Mouse (Mus musculus) midbrain, embryonic 12.5 days (tissue): ENCODE data around the gene Casq2. TPM values are rescaled to one million over a fixed set of nuclear protein-coding genes. Genes with fewer than 3 reads are reported as not detected.

Experiments used
- ATAC-seq: fragments of 200-750 bp; cut with Nextera tagmentation; 2 replicates; pipeline ENCODE4 v1.8.0; 2017; ENCODE audit warnings: low read depth, moderate TSS enrichment, moderate library complexity; ENCODE audit not compliant: low FRiP score
- H3K27ac ChIP-seq: fragments of 300-500 bp; sonication (generic); replicated peaks from 2 replicates; pipeline ENCODE4 v1.5.1; 2016; ENCODE audit warnings: mild to moderate bottlenecking
- H3K27me3 ChIP-seq: fragments of 300-500 bp; sonication (generic); 2 replicates; pipeline ENCODE4 v1.6.1; 2016; ENCODE audit warnings: mild to moderate bottlenecking
- H3K36me3 ChIP-seq: fragments of 300-500 bp; sonication (generic); 2 replicates; pipeline ENCODE4 v1.6.1; 2016
- H3K4me1 ChIP-seq: fragments of 300-500 bp; sonication (generic); 2 replicates; pipeline ENCODE4 v1.6.1; 2016
- H3K4me2 ChIP-seq: fragments of 300-500 bp; sonication (generic); replicated peaks from 2 replicates; pipeline ENCODE4 v1.6.1; 2016; ENCODE audit warnings: mild to moderate bottlenecking, moderate library complexity
- H3K4me3 ChIP-seq: fragments of 300-500 bp; sonication (generic); 2 replicates; pipeline ENCODE4 v1.5.1; 2016; ENCODE audit warnings: mild to moderate bottlenecking
- H3K9ac ChIP-seq: fragments of 300-500 bp; sonication (generic); replicated peaks from 2 replicates; pipeline ENCODE4 v1.6.1; 2016; ENCODE audit warnings: mild to moderate bottlenecking, moderate library complexity
- H3K9me3 ChIP-seq: fragments of 300-500 bp; sonication (generic); 2 replicates; pipeline ENCODE4 v1.6.1; 2016; ENCODE audit warnings: mild to moderate bottlenecking
- WGBS: fragments of 180-500 bp; shearing (Covaris S2); methylation state at CpG from one replicate; pipeline ENCODE4 v1.1.7; 2016; 5-methylcytosine and 5-hydroxymethylcytosine counted together
- polyA plus RNA-seq: library from polyadenylated mRNA; unstranded; fragments of >200 nt; fragmentation: Nextera tagmentation; extraction: Ambion mirVana; gene quantifications from 2 replicates; pipeline ENCODE4 v1.2.1, GENCODE M21; 2016

Gene Casq2
- polyA plus RNA-seq, 1 experiment from 2014 or later = 0.13 TPM

- Histone ChIP-seq H3K36me3 (no peaks in the 10 kb centered on the region), H3K4me1 (peaks cover 18% of the 10 kb centered on the region), H3K4me2 (no peak overlapping the region), H3K27me3 (peaks cover 19% of the 10 kb centered on the region; the same call in 1 of the 2 replicates), H3K4me3 (no peak overlapping the region), H3K9me3 (no peaks in the 10 kb centered on the region), H3K9ac (no peak overlapping the region), H3K27ac (no peak overlapping the region)
- ATAC-seq = 0 out of 2 replicates have a peak, but pooled peaks have one; percentile 41
- 78% methylated on average over 13 of the region's 13 CpGs for WGBS
These were observed 83.1 kb downstream of the Casq2 start for GRCm38 (mm10) chr3:102169197-102169905.

- 81% methylated on average over 8 of the region's 8 CpGs for WGBS
- 0 out of 2 replicates have a peak, but pooled peaks cover 4% of the 10 kb centered on the region for H3K4me1 ChIP-seq
- no peak overlapping the region for H3K9ac ChIP-seq
- no peak for ATAC-seq
- no peak overlapping the region for H3K27ac ChIP-seq
- no peaks in the 10 kb centered on the region for H3K9me3 ChIP-seq
- no peak overlapping the region for H3K4me3 ChIP-seq
- no peaks in the 10 kb centered on the region for H3K36me3 ChIP-seq
- peaks cover 11% of the 10 kb centered on the region; the same call in 1 of the 2 replicates for H3K27me3 ChIP-seq
- H3K4me2 ChIP-seq = no peak overlapping the region
These were observed 88.1 kb downstream of the Casq2 start for GRCm38 (mm10) chr3:102174118-102174865.

- no peak overlapping the region for H3K9ac ChIP-seq
- no peaks in the 10 kb centered on the region for H3K36me3 ChIP-seq
- H3K4me1 ChIP-seq = no peaks in the 10 kb centered on the region; the same call in 1 of the 2 replicates
- H3K9me3 ChIP-seq = no peaks in the 10 kb centered on the region
- WGBS = 91% methylated on average over 18 of the region's 18 CpGs
- H3K27me3 ChIP-seq = 0 out of 2 replicates have a peak, but pooled peaks cover 5% of the 10 kb centered on the region
- H3K4me3 ChIP-seq = no peak overlapping the region
- no peak overlapping the region for H3K27ac ChIP-seq
- no peak overlapping the region for H3K4me2 ChIP-seq
- no peak for ATAC-seq
These were observed 89.5 kb downstream of the Casq2 start for GRCm38 (mm10) chr3:102175701-102176100.

DNA sequence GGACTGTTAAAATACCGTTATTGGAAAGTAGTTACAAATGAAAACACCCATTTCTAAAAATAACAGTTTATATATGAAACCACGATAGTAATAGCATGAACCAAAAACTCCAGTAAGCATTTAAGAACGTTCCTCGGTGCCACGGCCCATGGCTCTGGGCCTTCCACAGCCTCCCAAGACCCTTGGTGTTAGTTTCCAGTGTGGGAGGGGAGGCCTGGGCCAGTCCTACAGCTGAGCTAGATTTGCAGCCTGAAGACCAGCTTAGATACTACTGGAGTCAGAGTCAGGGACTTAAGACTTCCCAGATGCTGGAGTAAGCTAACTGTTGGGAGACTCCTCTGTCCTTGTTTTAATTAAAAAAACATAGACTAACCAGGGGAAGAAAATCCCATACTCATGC lies 89.9 kb downstream of the Casq2 start:
- Histone ChIP-seq H3K9me3 (no peaks in the 10 kb centered on the region), H3K4me2 (no peak overlapping the region), H3K27ac (no peak overlapping the region), H3K36me3 (no peaks in the 10 kb centered on the region), H3K4me1 (no peaks in the 10 kb centered on the region; the same call in 1 of the 2 replicates), H3K27me3 (0 out of 2 replicates have a peak, but pooled peaks cover 5% of the 10 kb centered on the region), H3K4me3 (no peak overlapping the region), H3K9ac (no peak overlapping the region)
- WGBS = 83% methylated on average over 5 of the region's 5 CpGs
- ATAC-seq = no peak

DNA sequence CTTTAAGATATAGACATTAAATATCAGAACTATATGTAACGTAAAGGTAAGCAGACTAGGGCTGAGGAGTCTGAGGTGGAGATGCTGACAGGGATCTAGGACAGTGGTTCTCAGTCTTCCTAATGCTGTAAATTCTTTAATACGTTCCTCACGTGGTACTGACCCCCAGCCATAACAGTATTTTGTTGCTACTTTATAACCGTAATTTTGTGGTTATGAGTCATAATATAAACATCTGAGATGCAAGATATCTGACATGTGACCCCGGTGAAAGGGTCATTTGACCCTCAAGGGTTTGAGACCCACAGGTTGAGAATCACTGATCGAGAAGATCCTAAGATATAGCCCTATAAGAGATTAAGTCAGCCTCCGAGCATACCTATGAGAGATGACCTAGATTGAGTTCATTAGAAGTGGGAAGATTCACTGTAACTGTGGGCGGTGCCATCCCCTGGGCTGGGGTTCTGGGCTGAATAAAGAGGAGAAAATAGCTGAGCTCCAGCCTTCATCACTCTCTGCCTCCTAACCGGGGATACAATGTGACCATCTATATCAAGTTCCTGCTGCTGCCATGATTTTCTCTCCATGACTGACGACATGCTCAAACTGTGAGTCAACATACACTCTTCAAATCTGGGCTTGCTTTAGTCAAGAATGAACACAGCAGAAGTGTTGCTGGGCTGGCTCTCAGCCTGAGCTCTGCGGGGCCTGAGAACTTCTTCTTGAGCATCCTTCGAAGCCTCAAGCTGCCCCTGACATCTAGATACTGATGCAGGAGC lies 91.8 kb downstream of the Casq2 start:
- H3K9me3 ChIP-seq = no peaks in the 10 kb centered on the region
- H3K9ac ChIP-seq = no peak overlapping the region
- WGBS = 96% methylated on average over 12 of the region's 12 CpGs
- ATAC-seq = no peak
- H3K4me1 ChIP-seq = no peaks in the 10 kb centered on the region; the same call in 1 of the 2 replicates
- 0 out of 2 replicates have a peak, but pooled peaks cover 5% of the 10 kb centered on the region for H3K27me3 ChIP-seq
- no peak overlapping the region for H3K4me2 ChIP-seq
- no peak overlapping the region for H3K4me3 ChIP-seq
- no peak overlapping the region for H3K27ac ChIP-seq
- H3K36me3 ChIP-seq = no peaks in the 10 kb centered on the region

GRCm38 (mm10) chr3:102179869-102180268 lies 93.7 kb downstream of the Casq2 start:
- Histone ChIP-seq H3K9ac (no peak overlapping the region; the same call in 1 of the 2 replicates), H3K4me1 (no peaks in the 10 kb centered on the region; the same call in 1 of the 2 replicates), H3K27ac (no peak overlapping the region), H3K9me3 (no peaks in the 10 kb centered on the region), H3K4me2 (no peak overlapping the region), H3K4me3 (no peak overlapping the region), H3K27me3 (no peaks in the 10 kb centered on the region; the same call in 1 of the 2 replicates), H3K36me3 (no peaks in the 10 kb centered on the region)
- no peak for ATAC-seq
- WGBS = 61% methylated on average over 4 of the region's 4 CpGs

DNA sequence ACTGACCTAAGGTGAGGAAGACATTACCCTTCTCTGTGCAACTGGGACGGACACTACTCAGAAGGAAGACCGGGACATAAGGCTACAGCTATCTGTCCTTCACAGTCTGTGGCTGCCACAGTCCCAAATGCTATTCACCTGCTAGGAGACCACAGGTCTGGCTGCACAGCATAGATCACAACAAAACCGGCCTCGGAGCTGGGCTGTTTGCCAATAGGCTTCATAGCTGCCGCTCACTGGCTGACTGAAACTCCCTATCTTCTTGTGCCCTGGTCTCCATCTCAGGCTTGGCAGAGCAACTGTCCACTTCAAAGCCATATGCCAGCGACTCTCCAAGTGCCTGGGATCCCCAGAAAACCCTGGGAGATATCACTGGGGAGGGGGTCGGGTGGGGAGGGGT lies 94.5 kb downstream of the Casq2 start:
- Histone ChIP-seq H3K9me3 (peaks cover under 1% of the 10 kb centered on the region; the same call in 1 of the 2 replicates), H3K9ac (no peak overlapping the region), H3K4me1 (no peaks in the 10 kb centered on the region; the same call in 1 of the 2 replicates), H3K4me2 (no peak overlapping the region), H3K4me3 (no peak overlapping the region), H3K27me3 (no peaks in the 10 kb centered on the region; the same call in none of the 2 replicates), H3K36me3 (no peaks in the 10 kb centered on the region), H3K27ac (no peak overlapping the region)
- no peak for ATAC-seq
- 86% methylated on average over 7 of the region's 7 CpGs for WGBS

- Histone ChIP-seq H3K27ac (no peak overlapping the region), H3K36me3 (no peaks in the 10 kb centered on the region), H3K4me1 (no peaks in the 10 kb centered on the region; the same call in 1 of the 2 replicates), H3K9ac (no peak overlapping the region), H3K9me3 (peaks cover 3% of the 10 kb centered on the region; the same call in 1 of the 2 replicates), H3K4me2 (no peak overlapping the region), H3K4me3 (no peak overlapping the region), H3K27me3 (no peaks in the 10 kb centered on the region; the same call in none of the 2 replicates)
- 90% methylated on average over 4 of the region's 4 CpGs for WGBS
- ATAC-seq = no peak
These were observed 95.0 kb downstream of the Casq2 start for GRCm38 (mm10) chr3:102181191-102181590.

- WGBS = 90% methylated on average over 2 of the region's 2 CpGs
- Histone ChIP-seq H3K27me3 (peaks cover 3% of the 10 kb centered on the region), H3K36me3 (no peaks in the 10 kb centered on the region), H3K9ac (no peak overlapping the region), H3K9me3 (peaks cover 3% of the 10 kb centered on the region; the same call in 1 of the 2 replicates), H3K4me1 (no peaks in the 10 kb centered on the region; the same call in 1 of the 2 replicates), H3K4me2 (no peak overlapping the region), H3K27ac (no peak overlapping the region), H3K4me3 (no peak overlapping the region)
- no peak for ATAC-seq
These were observed 96.4 kb downstream of the Casq2 start for GRCm38 (mm10) chr3:102182601-102183000.

DNA sequence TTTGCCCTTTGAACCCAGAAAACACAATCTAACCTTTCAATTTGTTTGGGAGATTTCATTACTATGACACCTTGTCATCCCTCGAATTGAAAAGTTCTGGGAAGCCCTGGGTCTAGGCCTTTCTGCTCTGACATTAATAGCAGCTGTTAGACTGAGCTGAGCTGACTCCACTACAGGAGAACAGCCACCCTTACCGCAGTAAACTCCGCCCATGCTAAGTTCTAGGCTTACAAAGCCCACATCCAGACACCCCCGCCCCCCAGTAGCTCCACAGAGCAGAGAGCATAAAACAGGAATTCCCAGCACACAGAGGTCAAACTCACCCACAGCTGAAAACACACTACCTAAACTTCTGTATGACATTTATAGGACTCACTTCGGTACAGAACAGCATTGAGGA lies 98.5 kb downstream of the Casq2 start:
- H3K36me3 ChIP-seq = no peaks in the 10 kb centered on the region
- 75% methylated on average over 5 of the region's 5 CpGs for WGBS
- H3K27me3 ChIP-seq = peaks cover 17% of the 10 kb centered on the region
- no peak for ATAC-seq
- H3K9me3 ChIP-seq = peaks cover 3% of the 10 kb centered on the region; the same call in 1 of the 2 replicates
- H3K4me2 ChIP-seq = no peak overlapping the region
- no peak overlapping the region for H3K27ac ChIP-seq
- no peak overlapping the region for H3K9ac ChIP-seq
- peaks cover 7% of the 10 kb centered on the region for H3K4me1 ChIP-seq
- H3K4me3 ChIP-seq = no peak overlapping the region

DNA sequence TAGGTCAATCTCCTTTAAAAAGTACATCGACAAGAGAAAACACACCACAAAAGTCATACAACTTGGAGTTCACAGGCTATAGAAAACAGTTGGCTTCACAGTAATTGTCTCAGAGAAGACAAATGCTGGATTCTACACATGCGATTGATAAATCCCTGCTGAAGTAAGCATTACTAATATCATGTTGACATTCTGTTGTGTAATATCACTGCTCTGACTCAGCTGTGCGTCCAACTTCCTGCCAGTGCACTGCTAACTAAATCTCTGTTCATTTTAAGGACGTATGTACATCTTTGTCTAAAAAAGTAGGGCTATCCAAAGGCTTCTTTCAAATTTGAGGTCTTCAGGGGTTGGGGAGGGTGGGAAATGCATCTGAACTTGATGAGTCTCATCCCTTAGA lies 101.2 kb downstream of the Casq2 start:
- H3K9ac ChIP-seq = no peak overlapping the region
- WGBS = 90% methylated on average over 4 of the region's 4 CpGs
- no peak for ATAC-seq
- H3K36me3 ChIP-seq = no peaks in the 10 kb centered on the region
- peaks cover 41% of the 10 kb centered on the region for H3K27me3 ChIP-seq
- H3K9me3 ChIP-seq = peaks cover 3% of the 10 kb centered on the region; the same call in 1 of the 2 replicates
- H3K4me1 ChIP-seq = peaks cover 13% of the 10 kb centered on the region
- no peak overlapping the region for H3K27ac ChIP-seq
- H3K4me2 ChIP-seq = no peak overlapping the region
- no peak overlapping the region for H3K4me3 ChIP-seq
